Mouse (Mus musculus) gonadal fat pad, adult 2 months (tissue): ENCODE measurements around the gene Cyp2b10. TPM values are rescaled to one million over a fixed set of nuclear protein-coding genes. Genes with fewer than 3 reads are reported as not detected.
"Not testable (repeated sequence)": the region's sequence is repeated elsewhere in the genome, so short reads cannot be mapped to it uniquely, and the experiment has no call there.

ENCODE experiments used
- DNase-seq: peaks from one replicate; pipeline ENCODE4 v3.0.0-alpha.2; 2012; ENCODE audit warnings: low read depth
- polyA plus RNA-seq: library from polyadenylated mRNA; depleted of rRNA; stranded (reverse); fragments of >200 nt; gene quantifications from 2 replicates; pipeline ENCODE4 v1.2.3, GENCODE M21; 2012; rRNA removed

Cyp2b10 gene
- polyA plus RNA-seq = 0.42 and 0.46 TPM in 2 replicates

GRCm38 (mm10) chr7:25897411-25897810, at the start of gene Cyp2b10:
Gene Cyp2b10, plus strand, starts transcription at chr7:25897620.
- DNase-seq = no peak

GRCm38 (mm10) chr7:25847722-25848443, 49.5 kb upstream of the Cyp2b10 start:
- DNase-seq = no peak

- DNase-seq = no peak
Measured at GRCm38 (mm10) chr7:25848444-25848812, 49.0 kb upstream of the Cyp2b10 start.

- no peak for DNase-seq
Measured at GRCm38 (mm10) chr7:25855082-25855481, 42.3 kb upstream of the Cyp2b10 start.

- DNase-seq = no peak
Measured at GRCm38 (mm10) chr7:25859962-25860870, 37.2 kb upstream of the Cyp2b10 start.

GRCm38 (mm10) chr7:25862365-25862764, 35.1 kb upstream of the Cyp2b10 start:
- no peak for DNase-seq

GRCm38 (mm10) chr7:25863756-25864155, 33.7 kb upstream of the Cyp2b10 start:
- no peak for DNase-seq

GRCm38 (mm10) chr7:25864861-25865260, 32.6 kb upstream of the Cyp2b10 start:
- DNase-seq = no peak

GRCm38 (mm10) chr7:25869789-25870188, 27.6 kb upstream of the Cyp2b10 start:
- DNase-seq = no peak

- DNase-seq = no peak
Measured at GRCm38 (mm10) chr7:25872624-25873023, 24.8 kb upstream of the Cyp2b10 start.

- no peak for DNase-seq
Measured at GRCm38 (mm10) chr7:25878735-25879134, 18.7 kb upstream of the Cyp2b10 start.

- not testable (repeated sequence) for DNase-seq
Measured at GRCm38 (mm10) chr7:25880721-25881120, 16.7 kb upstream of the Cyp2b10 start.

GRCm38 (mm10) chr7:25884272-25884671, 13.1 kb upstream of the Cyp2b10 start:
- DNase-seq = no peak

- DNase-seq = no peak
Measured at GRCm38 (mm10) chr7:25887758-25888157, 9.7 kb upstream of the Cyp2b10 start.

- no peak for DNase-seq
Measured at GRCm38 (mm10) chr7:25893159-25893558, 4.3 kb upstream of the Cyp2b10 start.

- no peak for DNase-seq
Measured at GRCm38 (mm10) chr7:25895162-25895561, 2.3 kb upstream of the Cyp2b10 start.

- DNase-seq = no peak
Measured at GRCm38 (mm10) chr7:25898064-25898463, 644 bp downstream of the Cyp2b10 start.

GRCm38 (mm10) chr7:25902061-25902690, 4.8 kb downstream of the Cyp2b10 start:
- DNase-seq = no peak

- DNase-seq = no peak
Measured at GRCm38 (mm10) chr7:25903156-25903555, 5.7 kb downstream of the Cyp2b10 start.

GRCm38 (mm10) chr7:25904066-25904465, 6.6 kb downstream of the Cyp2b10 start:
- DNase-seq = no peak

GRCm38 (mm10) chr7:25904489-25904888, 7.1 kb downstream of the Cyp2b10 start:
- DNase-seq = no peak

GRCm38 (mm10) chr7:25907380-25907779, 10.0 kb downstream of the Cyp2b10 start:
- no peak for DNase-seq
